Mouse (Mus musculus) thymus, adult 2 months (tissue): ENCODE results near the gene Cela1. TPM values are rescaled to one million over a fixed set of nuclear protein-coding genes. Genes with fewer than 3 reads are reported as not detected.

Source experiments
- DNase-seq: peaks from one replicate; pipeline ENCODE4 v3.0.0; 2021
- H3K27ac ChIP-seq: fragments of 200-500 bp; 2 replicates; pipeline ENCODE4 v1.5.1; 2012; ENCODE audit warnings: low read length, control low read depth; ENCODE audit not compliant: control insufficient read depth, insufficient read depth
- H3K27me3 ChIP-seq: fragments of 200-500 bp; 2 replicates; pipeline ENCODE4 v1.6.1; 2012; ENCODE audit warnings: mild to moderate bottlenecking, low read length, moderate library complexity, mixed read lengths; ENCODE audit not compliant: control insufficient read depth, insufficient read depth
- H3K36me3 ChIP-seq: fragments of 200-500 bp; 2 replicates; pipeline ENCODE4 v1.6.1; 2012; ENCODE audit warnings: mild to moderate bottlenecking, low read length, moderate library complexity; ENCODE audit not compliant: control insufficient read depth, insufficient read depth
- H3K4me1 ChIP-seq: fragments of 200-500 bp; replicated peaks from 2 replicates; pipeline ENCODE4 v1.6.1; 2012; ENCODE audit warnings: low read length; ENCODE audit not compliant: control insufficient read depth, insufficient read depth
- H3K4me3 ChIP-seq: fragments of 200-500 bp; 2 replicates; pipeline ENCODE4 v1.5.1; 2012; ENCODE audit warnings: mild to moderate bottlenecking, low read length, control low read depth, moderate library complexity; ENCODE audit not compliant: control insufficient read depth, insufficient read depth
- CTCF ChIP-seq: fragments of 200-500 bp; IDR thresholded peaks from 2 replicates; pipeline ENCODE4 v1.5.1; 2012; ENCODE audit warnings: mild to moderate bottlenecking, control low read depth, low read length, moderate library complexity, borderline replicate concordance; ENCODE audit not compliant: control insufficient read depth, poor library complexity, insufficient read depth; ENCODE audit errors: extremely low read depth
- POLR2A ChIP-seq: fragments of 200-500 bp; IDR thresholded peaks from 2 replicates; pipeline ENCODE4 v1.6.1; 2012; ENCODE audit warnings: mild to moderate bottlenecking, low read length, control low read depth, moderate library complexity; ENCODE audit not compliant: control insufficient read depth, poor library complexity, insufficient read depth; ENCODE audit errors: extremely low read depth
- WGBS: fragments of 180-500 bp; shearing (Covaris S2); methylation state at CpG from one replicate; pipeline ENCODE4 v1.1.7; 2018; 5-methylcytosine and 5-hydroxymethylcytosine counted together
- polyA plus RNA-seq: library from polyadenylated mRNA; depleted of rRNA; stranded (reverse); fragments of >200 nt; gene quantifications from 2 replicates; pipeline ENCODE4 v1.2.3, GENCODE M21; 2012

Cela1 gene
- polyA plus RNA-seq, 1 experiment = 11.7 TPM

DNA sequence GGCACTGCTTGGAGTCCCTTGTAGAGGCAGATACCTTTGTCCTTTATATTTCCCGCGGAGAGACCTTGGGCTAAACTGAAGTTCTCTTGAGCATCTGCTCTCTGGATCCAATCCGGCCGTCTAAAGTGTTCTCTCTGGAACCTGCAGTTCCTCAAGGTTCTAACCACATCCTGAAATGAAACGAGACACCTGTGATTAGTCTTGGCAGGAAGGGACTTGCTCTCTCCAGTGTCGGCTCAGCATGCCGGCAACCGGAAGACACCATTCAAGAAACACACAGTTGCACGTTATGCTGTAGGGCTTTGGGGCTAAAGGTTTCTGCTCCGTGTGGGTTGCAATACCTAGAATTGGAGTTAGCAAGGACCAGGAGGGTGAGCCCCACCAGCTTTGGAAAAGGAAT is 32.3 kb upstream of the Cela1 start:
- Histone ChIP-seq H3K4me1 (peaks cover 50% of the 10 kb centered on the region), H3K27ac (peak overlapping the region; percentile 84), H3K4me3 (peak overlapping the region; percentile 32), H3K36me3 (peaks cover 13% of the 10 kb centered on the region), H3K27me3 (no peaks in the 10 kb centered on the region)
- DNase-seq = peak; percentile 64
- TF ChIP-seq POLR2A = no peak
- TF ChIP-seq CTCF = no peak
- WGBS = 6% methylated on average over 10 of the region's 10 CpGs

DNA sequence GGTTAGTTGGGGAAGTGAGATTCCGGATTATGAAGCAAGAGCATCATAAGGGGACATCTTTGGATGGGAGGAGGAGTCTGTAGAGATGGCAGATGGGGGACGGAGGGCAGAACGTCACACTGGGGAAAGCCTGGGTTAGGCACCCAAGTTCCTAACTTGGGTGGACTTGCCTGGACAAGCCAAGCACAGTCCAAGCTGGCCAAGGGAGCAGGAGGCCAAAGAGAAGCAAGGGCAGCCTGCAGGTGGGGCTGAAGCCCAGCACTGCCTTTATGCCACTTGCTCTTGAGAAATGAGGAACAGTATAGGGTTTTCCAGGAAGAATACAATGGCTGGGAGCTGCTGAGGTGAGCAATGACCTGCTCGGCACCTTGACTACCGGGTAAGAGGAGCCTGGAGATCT is 31.5 kb upstream of the Cela1 start:
- peak overlapping the region; percentile 84; the same call in 1 of the 2 replicates for H3K27ac ChIP-seq
- WGBS = 85% methylated on average over 5 of the region's 5 CpGs

DNA sequence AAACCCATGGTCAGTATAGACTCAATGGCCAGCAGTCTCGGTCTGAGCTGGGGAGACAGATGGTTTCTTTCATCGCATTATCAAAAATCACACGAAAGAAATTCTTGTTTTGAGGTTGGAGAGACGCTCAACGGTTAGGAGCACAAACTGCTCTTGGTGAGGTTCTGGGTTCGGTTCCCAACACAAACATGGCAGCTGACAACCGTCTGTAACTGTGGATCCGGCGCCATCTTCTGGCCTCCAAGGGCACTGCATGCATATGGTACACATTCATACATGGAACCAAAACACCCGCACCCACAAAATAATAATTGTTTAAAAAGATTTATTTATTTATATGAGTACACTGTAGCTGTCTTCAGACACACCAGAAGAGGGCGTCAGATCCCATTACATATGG is 30.9 kb upstream of the Cela1 start:
- TF ChIP-seq CTCF = 0 out of 2 replicates have a peak, but pooled peaks have one; percentile 26
- TF ChIP-seq POLR2A = no peak
- DNase-seq = no peak
- no peak overlapping the region for H3K4me3 ChIP-seq

More for the DNA sequence above, 31.5 kb upstream of the Cela1 start:
- Histone ChIP-seq H3K4me3 (peak overlapping the region; percentile 32), H3K36me3 (peaks cover 18% of the 10 kb centered on the region), H3K4me1 (peaks cover 54% of the 10 kb centered on the region), H3K27me3 (no peaks in the 10 kb centered on the region)
- peak; percentile 3 for DNase-seq
- no peak for TF ChIP-seq CTCF
- TF ChIP-seq POLR2A = no peak

DNA sequence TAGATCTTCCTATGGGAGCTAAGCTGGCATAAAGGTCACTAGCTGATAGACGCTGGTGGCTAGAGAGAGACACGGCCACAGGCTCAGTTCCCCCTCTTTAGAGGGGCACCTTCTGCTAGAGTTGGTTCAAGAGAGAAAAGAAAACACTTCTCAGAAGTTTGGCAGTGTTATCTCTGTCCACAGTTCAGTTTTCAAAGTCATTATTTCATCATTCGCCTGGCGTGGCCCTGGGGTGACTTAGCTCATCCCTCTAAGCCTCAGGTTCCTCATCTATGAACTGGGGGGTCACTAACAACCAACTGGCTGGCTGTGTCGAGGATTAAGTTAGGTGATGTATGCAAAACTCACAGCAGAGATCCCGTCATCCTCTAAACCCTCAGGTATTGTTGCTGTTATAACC is 30.2 kb upstream of the Cela1 start:
- DNase-seq = no peak
- TF ChIP-seq CTCF (no peak), POLR2A (no peak)
- Histone ChIP-seq H3K27ac (no peak overlapping the region), H3K4me1 (peaks cover 45% of the 10 kb centered on the region), H3K36me3 (peaks cover 27% of the 10 kb centered on the region), H3K27me3 (no peaks in the 10 kb centered on the region), H3K4me3 (no peak overlapping the region)
- 87% methylated on average over 6 of the region's 6 CpGs for WGBS

More for the DNA sequence above, 30.9 kb upstream of the Cela1 start:
- Histone ChIP-seq H3K4me1 (peaks cover 52% of the 10 kb centered on the region), H3K36me3 (peaks cover 22% of the 10 kb centered on the region), H3K27ac (no peak overlapping the region), H3K27me3 (no peaks in the 10 kb centered on the region)
- WGBS = 94% methylated on average over 11 of the region's 11 CpGs

DNA sequence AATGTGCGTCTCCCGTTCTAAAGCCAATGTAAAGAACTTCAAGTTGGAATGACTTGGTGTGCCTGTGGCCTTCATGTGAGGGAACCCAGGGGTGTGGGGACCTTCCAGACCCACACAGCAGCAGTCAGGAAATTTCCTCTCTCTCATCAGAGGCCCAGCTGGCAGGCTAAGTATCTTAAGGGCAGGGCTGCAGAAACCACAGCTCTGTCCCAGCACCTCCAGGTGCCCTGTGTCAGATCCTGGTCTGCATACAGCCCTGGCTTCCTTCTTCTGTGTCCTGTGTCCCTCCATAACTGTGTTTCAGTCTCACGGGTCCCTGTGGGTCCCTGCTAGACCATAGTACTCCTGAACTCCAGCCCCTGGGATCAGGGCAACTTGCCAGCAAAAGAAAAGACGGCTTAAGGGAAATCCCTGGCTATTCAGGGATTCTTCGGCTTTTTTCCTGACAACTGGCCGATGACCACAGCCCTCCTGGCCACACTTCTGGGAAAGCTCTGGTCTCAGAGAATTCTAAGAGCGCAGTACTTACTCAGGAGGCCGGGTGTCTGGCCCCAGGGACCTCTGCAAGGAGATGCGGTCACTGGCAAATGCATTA is 27.8 kb upstream of the Cela1 start:
- Histone ChIP-seq H3K36me3 (peaks cover 30% of the 10 kb centered on the region), H3K4me3 (no peak overlapping the region), H3K4me1 (peaks cover 43% of the 10 kb centered on the region), H3K27ac (no peak overlapping the region), H3K27me3 (no peaks in the 10 kb centered on the region)
- TF ChIP-seq POLR2A = no peak
- TF ChIP-seq CTCF = no peak
- WGBS = 80% methylated on average over 9 of the region's 9 CpGs
- DNase-seq = no peak

DNA sequence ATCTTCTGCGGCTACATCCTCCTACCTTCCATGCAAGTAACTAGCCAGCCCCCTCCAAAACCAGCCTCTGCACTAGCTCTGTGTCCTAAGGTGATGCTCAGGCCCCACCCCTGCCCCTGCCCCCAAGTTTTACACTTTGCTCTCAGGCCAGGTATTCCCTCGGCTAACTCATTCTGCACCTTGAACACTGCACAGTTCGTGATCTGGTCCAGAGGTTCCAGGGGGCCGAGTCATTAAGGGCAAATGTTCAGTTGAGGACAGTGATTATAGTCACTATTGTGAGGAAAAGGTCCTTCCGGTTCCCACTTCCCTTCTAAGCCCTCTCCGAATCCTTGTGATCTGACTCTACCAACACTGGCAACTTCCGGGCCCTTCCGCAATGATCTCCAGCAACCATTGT is 26.7 kb upstream of the Cela1 start:
- WGBS = 98% methylated on average over 8 of the region's 8 CpGs
- TF ChIP-seq CTCF (no peak), POLR2A (no peak)
- Histone ChIP-seq H3K27ac (no peak overlapping the region), H3K4me3 (no peak overlapping the region), H3K36me3 (peaks cover 30% of the 10 kb centered on the region), H3K4me1 (peaks cover 35% of the 10 kb centered on the region), H3K27me3 (no peaks in the 10 kb centered on the region)
- no peak for DNase-seq
